Mouse (Mus musculus): ENCODE data around the gene Pheta1. TPM values are rescaled to one million over a fixed set of nuclear protein-coding genes. Genes with fewer than 3 reads are reported as not detected.
"Not testable (repeated sequence)": the region's sequence is repeated elsewhere in the genome, so short reads cannot be mapped to it uniquely, and the experiment has no call there.

Pheta1 gene
- polyA plus RNA-seq, 1 experiment from 2014 or later: 32.6 TPM

DNA sequence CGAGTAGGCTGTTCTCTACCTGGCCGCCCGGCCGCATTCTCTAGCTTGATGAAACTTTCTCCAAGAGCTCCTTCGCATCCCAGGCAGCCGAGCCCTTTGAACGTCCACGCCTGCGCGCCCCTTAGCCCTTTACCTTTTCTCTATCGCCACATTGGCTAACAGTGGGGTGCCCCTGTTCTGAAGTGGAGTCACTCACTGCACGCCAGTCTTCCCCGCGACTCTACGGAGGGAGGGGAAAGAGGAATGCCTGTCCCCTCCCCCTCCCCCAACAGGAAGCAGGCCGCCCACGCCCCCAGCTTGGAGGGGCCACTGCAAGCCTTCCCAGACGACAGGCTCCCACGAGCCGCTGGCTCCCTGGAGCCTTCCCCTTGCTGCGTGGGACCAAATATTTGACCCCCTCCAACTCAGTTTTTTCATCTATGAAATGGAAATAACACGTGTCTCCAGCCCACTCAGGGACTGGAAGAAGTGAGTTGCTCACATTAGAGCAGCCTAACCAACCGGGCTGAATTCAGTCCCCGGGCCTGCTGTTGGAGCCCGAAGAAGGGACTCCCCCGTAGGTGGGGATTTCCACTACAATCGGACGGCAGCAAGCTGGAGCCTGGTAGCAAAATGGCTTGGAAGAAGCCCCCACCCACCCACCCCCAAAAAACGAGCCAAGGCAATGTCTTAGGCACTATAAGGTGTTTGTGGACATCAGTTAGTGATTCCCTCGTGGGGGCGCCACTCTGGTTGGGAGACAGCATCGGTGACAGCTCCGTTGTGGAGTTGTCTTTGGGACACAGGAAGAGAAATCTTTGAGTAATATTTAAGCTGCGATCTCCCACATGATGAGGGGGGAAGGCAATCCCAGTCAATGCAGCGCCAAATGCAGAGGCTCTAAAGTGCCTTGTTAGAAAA is 11.1 kb upstream of the Pheta1 start, which contains the start of gene Sh2b3:
Sh2b3 (minus strand) TSS at position 206 of the 900 bp plus-strand sequence.
- H3K9ac ChIP-seq: peak within 1 kb of the TSS; percentile 77
- peak within 1 kb of the TSS; percentile 90 for H3K4me2 ChIP-seq (replicated peaks)
- peak; percentile 34 for ATAC-seq
- no peaks in the 10 kb centered on the region for H3K9me3 ChIP-seq
- 1% methylated on average over 35 of the region's 35 CpGs for WGBS
- peak within 1 kb of the TSS; percentile 79 for H3K4me3 ChIP-seq (replicated peaks)
- peak within 1 kb of the TSS; percentile 86 for H3K27ac ChIP-seq
- H3K36me3 ChIP-seq: no peaks in the 10 kb centered on the region
- no peaks in the 10 kb centered on the region for H3K27me3 ChIP-seq (replicated peaks)
- peaks cover 53% of the 10 kb centered on the region for H3K4me1 ChIP-seq (replicated peaks)

DNA sequence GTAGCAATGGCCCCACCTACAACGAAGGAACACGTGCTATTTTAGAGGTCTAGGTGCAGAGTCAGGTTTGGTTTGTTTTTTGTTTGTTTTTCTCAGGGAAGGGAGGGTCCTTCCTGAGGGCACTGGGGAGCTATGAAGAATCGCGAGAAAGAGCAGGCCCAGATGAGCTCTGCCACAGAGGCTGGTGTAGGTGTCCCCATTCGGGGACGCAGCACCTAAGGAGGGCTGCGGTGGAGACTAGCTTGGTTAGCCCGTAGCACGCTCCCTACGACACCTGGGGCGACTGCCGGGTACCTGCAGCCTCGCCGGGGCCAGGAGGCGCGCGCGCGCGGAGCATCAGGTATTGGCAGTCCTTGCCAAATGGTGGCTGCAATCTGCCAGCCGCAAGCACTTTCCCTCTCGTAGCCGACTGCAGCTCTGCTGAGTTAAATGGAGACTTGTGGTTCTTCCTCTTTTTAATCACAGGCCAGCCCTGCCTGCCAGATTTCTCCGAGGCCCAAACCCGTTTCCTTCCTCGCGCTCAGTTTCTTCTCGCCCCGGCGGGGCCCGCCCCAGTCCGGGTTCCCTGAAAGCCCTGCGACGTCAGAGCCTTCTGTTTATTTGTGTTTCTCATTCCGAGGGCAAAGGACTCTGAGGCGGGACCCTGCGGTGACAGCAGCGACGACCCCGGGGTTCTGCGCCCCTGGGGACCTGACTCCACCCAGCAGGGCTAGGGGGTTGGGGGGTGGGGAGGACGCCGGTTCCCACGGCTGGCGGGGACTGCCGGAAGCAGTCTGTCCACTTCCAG is 10.2 kb upstream of the Pheta1 start:
- H3K4me1 ChIP-seq (replicated peaks): peaks cover 52% of the 10 kb centered on the region
- peak overlapping the region; percentile 85 for H3K27ac ChIP-seq
- peak overlapping the region; percentile 90 for H3K4me2 ChIP-seq (replicated peaks)
- H3K27me3 ChIP-seq (replicated peaks): no peaks in the 10 kb centered on the region
- H3K9ac ChIP-seq: peak overlapping the region; percentile 57
- no peaks in the 10 kb centered on the region for H3K9me3 ChIP-seq
- no peaks in the 10 kb centered on the region for H3K36me3 ChIP-seq
- H3K4me3 ChIP-seq (replicated peaks): peak overlapping the region; percentile 79
- ATAC-seq: no peak
- 4% methylated on average over 46 of the region's 46 CpGs for WGBS

DNA sequence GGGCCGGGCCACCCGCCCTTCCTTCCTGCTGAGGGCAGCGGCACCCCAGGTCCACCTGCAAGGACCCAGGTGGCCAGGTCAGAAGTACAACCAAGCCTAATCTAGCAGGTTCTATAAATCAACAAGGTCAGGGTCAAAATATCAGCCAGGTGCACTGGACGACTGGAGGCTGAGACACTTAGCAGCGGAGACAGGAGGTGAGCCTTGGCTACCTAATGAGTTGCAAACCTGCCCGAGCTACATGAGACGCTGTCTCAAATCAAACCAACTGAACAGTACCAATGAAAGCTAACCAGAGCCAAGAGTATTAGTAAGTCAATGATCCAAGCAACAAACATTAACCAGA is 9.7 kb upstream of the Pheta1 start:
- peaks cover 46% of the 10 kb centered on the region for H3K4me1 ChIP-seq (replicated peaks)

DNA sequence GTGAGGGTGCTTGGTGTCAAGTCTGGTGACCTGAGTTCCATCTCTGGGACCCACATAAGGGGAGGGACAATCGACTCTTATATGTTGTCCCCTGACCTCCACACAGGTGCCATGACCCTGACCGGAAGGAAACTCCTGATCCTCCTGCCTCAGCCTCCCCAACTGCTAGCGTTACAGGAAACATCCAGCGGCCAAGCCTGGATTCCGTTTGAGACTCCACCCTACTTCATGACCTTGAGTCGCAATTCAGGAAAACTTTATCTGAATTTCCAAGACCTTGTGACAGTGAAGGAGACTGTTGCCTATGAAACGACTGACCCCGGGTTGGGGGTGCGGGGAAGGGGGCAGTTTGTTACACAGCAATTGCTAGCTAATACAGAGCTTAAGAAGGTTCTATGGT is 7.3 kb upstream of the Pheta1 start:
- Histone ChIP-seq H3K9ac (no peak overlapping the region), H3K4me1 (replicated peaks) (peaks cover 27% of the 10 kb centered on the region), H3K9me3 (no peaks in the 10 kb centered on the region), H3K4me2 (replicated peaks) (no peak overlapping the region), H3K27ac (peak overlapping the region; percentile 33; the same call in 1 of the 2 replicates), H3K36me3 (no peaks in the 10 kb centered on the region), H3K4me3 (replicated peaks) (no peak overlapping the region), H3K27me3 (replicated peaks) (peaks cover 10% of the 10 kb centered on the region; the same call in 1 of the 2 replicates)
- no peak for ATAC-seq
- WGBS: 86% methylated on average over 9 of the region's 9 CpGs

More for the DNA sequence above, 9.7 kb upstream of the Pheta1 start:
- peaks cover 3% of the 10 kb centered on the region; the same call in 1 of the 2 replicates for H3K27me3 ChIP-seq (replicated peaks)
- no peak for ATAC-seq
- H3K36me3 ChIP-seq: no peaks in the 10 kb centered on the region
- H3K4me2 ChIP-seq (replicated peaks): peak overlapping the region; percentile 90
- H3K4me3 ChIP-seq (replicated peaks): peak overlapping the region; percentile 79
- H3K9ac ChIP-seq: peak overlapping the region; percentile 57
- 27% methylated on average over 7 of the region's 7 CpGs for WGBS
- H3K9me3 ChIP-seq: no peaks in the 10 kb centered on the region
- H3K27ac ChIP-seq: peak overlapping the region; percentile 85

DNA sequence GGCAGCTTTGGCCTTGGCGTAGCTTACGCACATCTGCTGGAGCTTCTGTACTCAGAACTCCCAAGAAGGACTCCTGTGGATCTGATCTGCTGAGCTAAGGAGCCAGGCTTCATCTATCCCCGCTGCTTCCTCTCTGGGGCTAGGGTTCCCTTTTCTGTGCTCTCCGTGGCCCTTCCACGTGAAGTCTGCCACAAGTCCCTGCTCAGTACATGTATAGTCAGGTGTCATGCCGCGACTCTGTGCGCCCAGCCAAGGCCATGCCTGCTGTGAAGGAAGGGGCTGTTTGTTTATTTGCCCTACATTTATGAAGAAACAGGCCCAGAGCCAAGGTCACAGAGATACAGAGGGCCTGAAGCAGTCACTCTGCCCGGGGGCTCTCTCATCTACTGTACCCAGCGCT is 6.8 kb upstream of the Pheta1 start:
- H3K4me1 ChIP-seq (replicated peaks): peaks cover 27% of the 10 kb centered on the region
- H3K4me3 ChIP-seq (replicated peaks): no peak overlapping the region
- peaks cover 10% of the 10 kb centered on the region; the same call in 1 of the 2 replicates for H3K27me3 ChIP-seq (replicated peaks)
- peak overlapping the region; percentile 33; the same call in 1 of the 2 replicates for H3K27ac ChIP-seq
- ATAC-seq: no peak
- 51% methylated on average over 10 of the region's 10 CpGs for WGBS
- H3K36me3 ChIP-seq: no peaks in the 10 kb centered on the region
- H3K4me2 ChIP-seq (replicated peaks): peak overlapping the region; percentile 87
- no peak overlapping the region for H3K9ac ChIP-seq
- no peaks in the 10 kb centered on the region for H3K9me3 ChIP-seq

DNA sequence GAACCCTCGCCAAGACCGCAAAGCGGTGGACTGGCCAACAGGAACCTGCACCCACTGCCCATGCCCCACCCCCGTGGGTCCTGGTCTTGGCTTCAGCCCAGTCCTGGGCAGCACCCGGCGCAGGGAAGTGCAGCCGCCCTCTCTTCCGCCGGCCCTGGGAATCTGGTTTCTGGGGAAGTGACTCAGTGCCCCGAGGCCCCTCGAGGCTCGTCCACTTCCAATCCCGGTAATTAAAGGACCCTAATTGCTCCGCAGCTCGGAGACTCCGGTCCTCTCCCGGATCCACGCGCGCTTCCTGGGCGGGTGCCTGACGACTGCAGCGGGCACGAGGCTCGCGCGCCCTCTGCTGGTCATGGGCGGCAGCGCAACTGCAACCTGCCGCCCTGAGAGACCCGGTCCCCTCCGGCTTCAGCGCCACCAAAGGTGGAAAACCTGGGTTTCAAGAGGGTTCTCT is 6.1 kb upstream of the Pheta1 start:
- no peaks in the 10 kb centered on the region for H3K36me3 ChIP-seq
- peak overlapping the region; percentile 54 for H3K4me3 ChIP-seq (replicated peaks)
- H3K27me3 ChIP-seq (replicated peaks): peaks cover 10% of the 10 kb centered on the region; the same call in 1 of the 2 replicates
- under 1% methylated on average over 33 of the region's 33 CpGs for WGBS
- peaks cover 22% of the 10 kb centered on the region for H3K4me1 ChIP-seq (replicated peaks)
- H3K9ac ChIP-seq: peak overlapping the region; percentile 62
- peak overlapping the region; percentile 87 for H3K4me2 ChIP-seq (replicated peaks)
- 0 out of 2 replicates have a peak overlapping the region, but pooled peaks have one; percentile 33 for H3K27ac ChIP-seq
- ATAC-seq: peak; percentile 76
- no peaks in the 10 kb centered on the region for H3K9me3 ChIP-seq

DNA sequence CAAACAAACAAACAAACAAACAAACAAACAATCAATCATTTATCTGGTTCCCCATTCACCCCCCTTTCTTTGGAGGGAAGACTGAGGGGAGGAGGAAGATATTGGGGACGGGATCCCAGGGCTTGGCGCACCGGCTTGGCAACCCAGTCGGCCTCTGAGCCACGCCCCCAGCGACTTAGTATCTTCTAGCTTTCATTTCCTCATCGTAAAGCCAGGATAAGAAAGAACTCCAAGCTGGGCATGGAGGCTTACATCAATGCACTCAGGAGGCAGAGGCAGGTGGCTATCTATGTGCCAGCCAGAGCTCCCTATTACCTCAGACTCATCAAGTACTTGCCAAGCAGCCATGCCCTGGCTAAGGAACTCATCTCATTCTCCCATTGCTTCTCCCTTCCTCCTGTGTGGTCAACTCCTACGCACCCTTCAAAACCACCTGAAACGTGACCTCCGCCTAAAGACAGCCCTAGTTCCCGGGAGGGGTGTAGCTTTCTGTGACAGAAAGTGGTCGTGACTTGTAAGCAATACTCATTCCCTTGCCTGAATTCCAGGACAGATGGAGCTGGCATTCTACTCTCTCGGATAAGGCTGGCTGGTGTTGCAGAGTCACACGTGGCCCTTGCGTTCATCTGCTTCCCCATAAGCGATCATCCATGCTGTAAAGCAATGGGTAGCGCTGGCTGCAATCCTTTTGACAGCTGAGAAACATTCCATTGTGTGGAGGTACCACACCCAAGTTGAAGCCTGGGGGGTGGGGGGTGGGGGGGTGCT is 5.5 kb upstream of the Pheta1 start:
- Histone ChIP-seq H3K27me3 (replicated peaks) (peaks cover 10% of the 10 kb centered on the region; the same call in 1 of the 2 replicates), H3K4me3 (replicated peaks) (peak overlapping the region; percentile 54), H3K9ac (no peak overlapping the region), H3K27ac (no peak overlapping the region), H3K4me2 (replicated peaks) (peak overlapping the region; percentile 87), H3K9me3 (no peaks in the 10 kb centered on the region), H3K36me3 (no peaks in the 10 kb centered on the region), H3K4me1 (replicated peaks) (peaks cover 16% of the 10 kb centered on the region)
- ATAC-seq: peak; percentile 43
- WGBS: 16% methylated on average over 17 of the region's 17 CpGs

DNA sequence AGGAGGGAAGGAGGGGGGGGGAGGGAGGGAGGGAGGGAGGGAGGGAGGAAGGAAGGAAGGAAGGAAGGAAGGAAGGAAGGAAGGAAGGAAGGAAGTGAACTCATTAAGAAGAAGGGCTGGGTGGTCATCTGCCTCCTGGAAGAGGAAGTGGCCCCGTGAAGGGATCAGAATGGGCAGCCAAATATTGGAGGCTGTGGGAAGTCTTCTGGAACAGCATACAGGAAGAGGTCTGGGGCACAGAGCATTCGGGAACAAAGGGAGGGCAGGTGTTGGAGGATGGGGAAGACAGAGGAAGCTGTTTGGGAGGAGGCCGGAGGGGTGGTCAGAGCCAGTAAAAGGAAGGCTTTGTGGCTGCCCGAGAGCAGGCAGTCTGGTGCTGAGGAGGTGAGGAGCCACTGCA is 3.4 kb upstream of the Pheta1 start:
- Histone ChIP-seq H3K27me3 (replicated peaks) (peaks cover 10% of the 10 kb centered on the region; the same call in 1 of the 2 replicates), H3K4me2 (replicated peaks) (no peak overlapping the region), H3K4me1 (replicated peaks) (peaks cover 17% of the 10 kb centered on the region), H3K27ac (no peak overlapping the region), H3K36me3 (no peaks in the 10 kb centered on the region), H3K9me3 (no peaks in the 10 kb centered on the region), H3K9ac (no peak overlapping the region), H3K4me3 (replicated peaks) (no peak overlapping the region)
- WGBS: 33% methylated on average over 4 of the region's 4 CpGs
- no peak for ATAC-seq

DNA sequence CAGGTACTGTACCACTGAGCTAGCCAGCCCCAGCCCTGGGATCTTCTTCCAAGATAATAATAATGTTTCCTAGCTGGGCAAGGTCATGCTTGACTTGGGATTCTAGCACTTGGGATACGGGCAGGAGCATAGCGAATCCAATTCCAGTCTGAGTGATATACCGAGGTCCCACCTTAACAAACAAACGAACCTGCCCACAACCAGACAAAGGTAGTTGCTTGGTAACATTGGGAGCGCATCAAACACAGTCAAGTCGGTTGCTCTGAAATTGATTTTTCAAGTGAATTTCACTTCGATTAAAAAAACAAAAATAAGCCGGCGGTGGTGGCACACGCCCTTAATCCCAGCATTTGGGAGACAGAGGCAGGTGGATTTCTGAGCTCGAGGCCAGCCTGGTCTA is 2.5 kb upstream of the Pheta1 start:
- Histone ChIP-seq H3K9ac (no peak overlapping the region), H3K36me3 (peaks cover 3% of the 10 kb centered on the region; the same call in 1 of the 2 replicates), H3K9me3 (no peaks in the 10 kb centered on the region), H3K27ac (no peak overlapping the region), H3K4me3 (replicated peaks) (no peak overlapping the region), H3K4me1 (replicated peaks) (peaks cover 27% of the 10 kb centered on the region), H3K27me3 (replicated peaks) (peaks cover 10% of the 10 kb centered on the region; the same call in 1 of the 2 replicates), H3K4me2 (replicated peaks) (no peak overlapping the region)
- no peak for ATAC-seq
- 70% methylated on average over 11 of the region's 11 CpGs for WGBS

DNA sequence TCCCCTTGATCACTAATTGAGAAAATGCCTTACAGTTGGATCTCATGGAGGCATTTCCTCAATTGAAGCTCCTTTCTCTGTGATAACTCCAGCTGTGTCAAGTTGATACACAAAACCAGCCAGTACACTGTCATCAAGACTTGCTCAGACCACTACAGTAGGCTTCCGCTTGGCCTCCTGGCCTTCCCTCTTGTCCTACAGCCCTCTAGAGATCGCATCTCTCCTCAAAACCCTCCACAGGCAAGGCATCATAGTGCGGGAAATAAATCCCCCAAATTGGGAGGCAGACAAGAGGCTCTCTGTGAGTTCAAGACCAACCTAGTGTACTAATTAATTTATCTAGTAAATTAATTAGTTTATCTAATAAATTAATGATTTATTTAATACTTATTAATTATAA is 1.5 kb upstream of the Pheta1 start:
- not testable (repeated sequence) for ATAC-seq; H3K9me3 ChIP-seq; H3K4me2 ChIP-seq (replicated peaks); H3K27me3 ChIP-seq (replicated peaks); H3K27ac ChIP-seq; H3K9ac ChIP-seq; H3K4me3 ChIP-seq (replicated peaks)
- Histone ChIP-seq H3K4me1 (replicated peaks) (peaks cover 31% of the 10 kb centered on the region), H3K36me3 (peaks cover 13% of the 10 kb centered on the region)
- WGBS: 88% methylated on average over 3 of the region's 3 CpGs

DNA sequence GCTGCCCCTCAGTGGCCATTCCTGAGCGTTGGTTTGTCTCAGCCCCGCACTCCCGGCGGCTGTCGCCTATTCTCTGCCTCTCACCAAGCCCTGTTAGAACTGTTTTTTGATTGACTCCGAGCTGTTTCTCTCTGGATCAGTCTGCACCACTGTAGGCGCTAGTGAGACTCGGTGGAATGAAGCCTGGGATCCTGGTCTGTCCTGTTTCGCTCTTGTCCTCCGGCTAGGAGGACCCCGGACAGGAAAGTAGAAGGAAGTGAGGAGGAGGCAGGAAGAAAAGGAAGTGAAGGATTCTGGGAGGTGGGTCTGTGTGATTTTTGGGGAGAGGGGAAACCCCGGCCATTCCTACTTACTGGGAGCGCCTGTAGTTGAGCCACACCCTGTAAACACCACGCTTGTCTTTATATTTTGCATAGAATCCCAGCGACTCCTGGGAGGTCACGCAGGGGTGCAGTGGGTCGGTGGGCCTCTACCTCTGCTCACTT is 707 bp upstream of the Pheta1 start:
- Histone ChIP-seq H3K9ac (peak overlapping the region; percentile 81), H3K4me2 (replicated peaks) (peak overlapping the region; percentile 76), H3K27ac (peak overlapping the region; percentile 86), H3K4me3 (replicated peaks) (peak overlapping the region; percentile 87), H3K9me3 (no peaks in the 10 kb centered on the region), H3K36me3 (peaks cover 21% of the 10 kb centered on the region), H3K27me3 (replicated peaks) (peaks cover 10% of the 10 kb centered on the region; the same call in 1 of the 2 replicates), H3K4me1 (replicated peaks) (peaks cover 26% of the 10 kb centered on the region)
- peak; percentile 52 for ATAC-seq
- WGBS: under 1% methylated on average over 17 of the region's 17 CpGs

Data from intestine, embryonic 15.5 days (tissue).